Mouse (Mus musculus) neural tube, embryonic 14.5 days (tissue): ENCODE measurements around the gene Sms. TPM values are rescaled to one million over a fixed set of nuclear protein-coding genes. Genes with fewer than 3 reads are reported as not detected.

Experiments used
- ATAC-seq: fragments of 200-750 bp; cut with Nextera tagmentation; 2 replicates; pipeline ENCODE4 v1.8.0; 2017; ENCODE audit warnings: low read depth, mild to moderate bottlenecking, moderate TSS enrichment, moderate library complexity
- H3K27ac ChIP-seq: fragments of 300-500 bp; sonication (generic); 2 replicates; pipeline ENCODE4 v1.5.1; 2014; ENCODE audit warnings: low read depth, mild to moderate bottlenecking, control low read depth, low read length, moderate library complexity, mixed read lengths
- H3K27me3 ChIP-seq: fragments of 300-500 bp; sonication (generic); 2 replicates; pipeline ENCODE4 v1.6.1; 2014; ENCODE audit warnings: low read length; ENCODE audit not compliant: control insufficient read depth, insufficient read depth
- H3K36me3 ChIP-seq: fragments of 300-500 bp; sonication (generic); 2 replicates; pipeline ENCODE4 v1.6.1; 2014; ENCODE audit warnings: low read length, mixed read lengths; ENCODE audit not compliant: control insufficient read depth, insufficient read depth
- H3K4me1 ChIP-seq: fragments of 300-500 bp; sonication (generic); 2 replicates; pipeline ENCODE4 v1.6.1; 2014; ENCODE audit warnings: low read length; ENCODE audit not compliant: control insufficient read depth, insufficient read depth
- H3K4me2 ChIP-seq: fragments of 300-500 bp; sonication (generic); 2 replicates; pipeline ENCODE4 v1.6.1; 2014; ENCODE audit warnings: mild to moderate bottlenecking, low read depth, low read length, control low read depth
- H3K4me3 ChIP-seq: fragments of 300-500 bp; sonication (generic); 2 replicates; pipeline ENCODE4 v1.5.1; 2014; ENCODE audit warnings: low read depth, low read length, control low read depth, mixed read lengths
- H3K9ac ChIP-seq: fragments of 300-500 bp; sonication (generic); replicated peaks from 2 replicates; pipeline ENCODE4 v1.6.1; 2014; ENCODE audit warnings: low read depth, mild to moderate bottlenecking, control low read depth, low read length, mixed read lengths
- H3K9me3 ChIP-seq: fragments of 300-500 bp; sonication (generic); 2 replicates; pipeline ENCODE4 v1.6.1; 2016; ENCODE audit warnings: low read length; ENCODE audit not compliant: control insufficient read depth
- WGBS: fragments of 180-500 bp; shearing (Covaris S2); extraction: QIAGEN DNeasy Blood & Tissue Kit; methylation state at CpG from one replicate; pipeline ENCODE4 v1.1.7; 2014; 5-methylcytosine and 5-hydroxymethylcytosine counted together
- polyA plus RNA-seq: library from polyadenylated mRNA; unstranded; fragments of >200 nt; fragmentation: Nextera tagmentation; extraction: Ambion mirVana; gene quantifications from 2 replicates; pipeline ENCODE4 v1.2.1, GENCODE M21; 2014

The Sms gene
- polyA plus RNA-seq: 134 and 156 TPM in 2 replicates

DNA sequence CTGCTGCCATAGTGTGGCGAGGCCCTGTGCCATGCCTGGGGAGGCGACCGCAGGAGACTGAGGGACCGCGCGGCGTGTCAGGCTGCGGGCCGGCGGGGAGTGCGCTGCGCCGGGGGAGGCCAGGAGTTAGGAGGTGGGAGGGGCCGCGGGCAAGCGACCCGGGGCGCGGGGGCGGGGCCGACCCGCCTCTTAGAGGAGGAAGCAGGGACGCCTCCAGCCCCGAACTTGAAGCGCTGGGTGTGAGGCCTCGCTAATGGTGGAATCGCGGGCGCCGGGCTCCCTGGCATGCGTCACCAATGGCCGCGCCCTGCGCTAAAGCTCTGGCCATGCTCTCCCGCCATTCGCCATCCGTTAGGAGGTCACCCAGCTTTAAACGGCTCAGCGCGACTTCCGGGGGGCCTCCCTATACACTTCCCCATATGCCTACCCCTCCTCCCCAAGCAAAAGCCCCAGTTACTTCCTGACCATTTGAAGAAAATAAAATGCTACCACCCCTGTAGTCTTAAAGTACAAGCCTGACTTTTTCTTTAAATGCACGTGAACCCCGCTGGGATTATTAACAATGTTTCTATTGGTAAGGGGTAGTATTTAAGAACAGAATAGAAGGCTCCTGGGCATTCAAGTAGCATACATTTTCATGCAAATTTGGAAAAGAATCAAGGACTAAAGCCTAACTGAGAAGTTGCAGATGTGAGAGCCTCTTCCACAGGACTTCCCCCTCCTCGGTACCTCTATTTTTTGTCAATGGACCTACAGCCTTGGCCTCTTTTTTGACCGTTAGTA lies at the start of gene Sms:
TSS of gene Sms (minus strand) at position 344 of the 783 bp plus-strand sequence.
- Histone ChIP-seq H3K27me3 (no peaks in the 10 kb centered on the region), H3K4me2 (peak within 1 kb of the TSS; percentile 48)

DNA sequence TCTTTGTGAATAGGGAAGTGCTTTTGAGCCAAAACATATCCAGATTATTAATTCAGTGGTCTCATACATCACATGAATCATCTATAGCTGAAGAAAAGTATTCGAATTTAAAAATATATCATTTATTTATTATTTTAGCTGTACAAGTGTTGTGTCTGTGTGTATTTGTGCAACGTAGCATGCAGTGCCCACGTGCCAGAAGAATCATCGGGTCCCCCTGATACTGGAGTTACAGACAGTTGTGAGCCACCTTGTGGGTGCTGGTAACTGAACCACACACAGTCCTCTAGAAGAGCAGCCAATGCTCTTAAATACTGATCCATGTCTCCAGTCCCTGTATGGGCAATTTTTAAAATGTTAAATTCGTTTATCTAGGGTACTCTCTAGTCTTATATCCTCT lies 14.3 kb upstream of the Sms start:
- ATAC-seq: no peak
- H3K27ac ChIP-seq: no peak overlapping the region
- H3K9ac ChIP-seq: no peak overlapping the region
- H3K27me3 ChIP-seq: no peaks in the 10 kb centered on the region
- 73% methylated on average over 5 of the region's 5 CpGs for WGBS
- no peak overlapping the region for H3K4me2 ChIP-seq
- H3K36me3 ChIP-seq: no peaks in the 10 kb centered on the region
- H3K4me1 ChIP-seq: no peaks in the 10 kb centered on the region
- H3K9me3 ChIP-seq: no peaks in the 10 kb centered on the region
- H3K4me3 ChIP-seq: no peak overlapping the region

More for the DNA sequence above, at the start of gene Sms:
- Histone ChIP-seq H3K9me3 (no peaks in the 10 kb centered on the region), H3K4me3 (peak within 1 kb of the TSS; percentile 53), H3K4me1 (0 out of 2 replicates have a peak, but pooled peaks cover 4% of the 10 kb centered on the region), H3K9ac (peak within 1 kb of the TSS; percentile 86), H3K36me3 (no peaks in the 10 kb centered on the region), H3K27ac (peak within 1 kb of the TSS; percentile 87)
- ATAC-seq: peak; percentile 90
- 16% methylated on average over 32 of the region's 45 CpGs for WGBS

DNA sequence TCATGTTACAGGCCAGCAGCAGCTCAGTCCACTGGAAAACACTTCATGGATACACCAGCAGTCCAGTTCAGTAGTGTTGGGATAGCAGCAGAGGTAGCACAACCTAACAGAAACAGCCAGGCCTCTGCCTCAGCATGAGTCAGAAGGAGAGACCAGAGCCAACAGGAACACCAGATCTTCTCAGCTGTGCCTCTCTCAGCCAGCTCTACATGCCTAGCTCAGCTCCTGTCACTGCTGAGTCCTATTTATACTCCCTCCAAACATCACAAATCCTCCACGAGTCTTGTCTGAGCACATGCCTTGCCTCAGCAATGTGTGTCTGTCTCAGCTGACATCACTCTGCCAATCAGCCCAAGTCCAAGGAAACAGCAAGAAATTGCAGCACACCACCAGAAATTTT lies 12.4 kb upstream of the Sms start:
- Histone ChIP-seq H3K4me3 (no peak overlapping the region), H3K9me3 (no peaks in the 10 kb centered on the region)
- 90% methylated on average over 1 of the region's 1 CpGs for WGBS

DNA sequence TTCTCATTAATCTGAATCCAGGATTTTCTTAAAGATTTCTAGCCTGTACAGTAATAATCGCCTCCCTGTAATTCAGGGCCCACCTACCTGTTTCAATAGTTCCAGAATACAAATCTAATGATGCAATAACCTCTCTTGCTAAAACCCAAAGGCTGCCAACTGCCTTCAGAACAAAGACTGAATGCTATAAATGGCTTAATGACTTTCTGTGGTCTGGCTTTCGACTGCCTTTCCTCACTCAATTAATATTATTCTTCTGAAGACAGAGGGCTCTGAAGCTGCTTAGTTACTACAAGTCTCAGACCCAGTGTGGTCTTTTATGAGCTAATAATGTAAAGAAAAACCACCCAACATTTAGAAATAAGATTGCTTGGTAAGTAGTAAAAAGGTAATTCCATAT lies 9.8 kb upstream of the Sms start:
- WGBS: 45% methylated on average over 2 of the region's 2 CpGs
- Histone ChIP-seq H3K36me3 (no peaks in the 10 kb centered on the region), H3K4me2 (no peak overlapping the region), H3K9ac (no peak overlapping the region), H3K4me1 (no peaks in the 10 kb centered on the region), H3K4me3 (no peak overlapping the region), H3K27ac (no peak overlapping the region), H3K27me3 (no peaks in the 10 kb centered on the region), H3K9me3 (no peaks in the 10 kb centered on the region)
- no peak for ATAC-seq

More for the DNA sequence above, 12.4 kb upstream of the Sms start:
- Histone ChIP-seq H3K36me3 (no peaks in the 10 kb centered on the region), H3K9ac (no peak overlapping the region), H3K27ac (no peak overlapping the region), H3K4me1 (no peaks in the 10 kb centered on the region), H3K27me3 (no peaks in the 10 kb centered on the region), H3K4me2 (no peak overlapping the region)
- ATAC-seq: no peak

DNA sequence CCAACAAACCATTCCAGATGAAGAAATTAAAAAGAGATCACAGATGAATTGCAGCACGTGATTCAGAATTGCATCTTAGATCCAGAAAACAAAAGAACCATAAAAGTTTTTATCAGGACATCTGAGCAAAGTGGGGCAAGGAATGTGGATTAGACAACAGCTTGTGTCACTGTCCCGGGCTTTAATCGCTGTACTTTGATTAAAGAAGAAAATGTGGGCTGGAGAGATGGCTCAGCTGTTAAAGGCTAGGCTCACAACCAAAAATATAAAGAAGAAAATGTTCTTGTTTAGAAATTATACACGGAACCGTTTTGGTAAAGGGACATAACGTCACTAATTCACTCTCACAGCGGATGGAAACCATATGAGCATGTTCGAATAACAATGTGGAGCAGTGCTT lies 7.9 kb upstream of the Sms start:
- no peaks in the 10 kb centered on the region for H3K9me3 ChIP-seq

DNA sequence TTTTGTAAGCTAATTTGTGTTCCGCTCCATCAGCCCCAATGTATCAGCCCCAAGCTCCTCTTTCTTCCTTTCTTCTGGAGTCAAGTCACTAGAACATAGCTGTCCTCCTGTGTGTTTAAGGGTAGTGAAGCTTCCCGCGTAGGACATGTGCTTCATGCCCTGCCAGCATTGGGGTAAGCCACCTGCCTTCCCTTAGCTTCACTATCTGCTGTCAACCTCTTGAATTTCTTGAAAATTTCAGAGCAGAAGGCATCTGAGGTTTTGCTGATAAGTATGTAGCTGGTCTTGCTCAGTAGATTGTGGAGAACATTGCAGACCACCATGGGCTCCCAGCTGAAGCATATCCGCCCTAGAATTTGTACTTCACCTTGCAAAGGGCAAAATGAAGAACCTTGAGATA lies 1.1 kb upstream of the Sms start:
- Histone ChIP-seq H3K9ac (no peak overlapping the region), H3K27me3 (no peaks in the 10 kb centered on the region), H3K9me3 (no peaks in the 10 kb centered on the region), H3K4me1 (0 out of 2 replicates have a peak, but pooled peaks cover 4% of the 10 kb centered on the region), H3K4me2 (no peak overlapping the region), H3K36me3 (no peaks in the 10 kb centered on the region), H3K27ac (no peak overlapping the region), H3K4me3 (no peak overlapping the region)
- 90% methylated on average over 4 of the region's 4 CpGs for WGBS
- no peak for ATAC-seq

More for the DNA sequence above, 7.9 kb upstream of the Sms start:
- H3K27ac ChIP-seq: no peak overlapping the region
- no peak overlapping the region for H3K9ac ChIP-seq
- no peak overlapping the region for H3K4me3 ChIP-seq
- WGBS: 82% methylated on average over 8 of the region's 8 CpGs
- H3K4me1 ChIP-seq: no peaks in the 10 kb centered on the region
- no peaks in the 10 kb centered on the region for H3K27me3 ChIP-seq
- H3K4me2 ChIP-seq: no peak overlapping the region
- ATAC-seq: no peak
- H3K36me3 ChIP-seq: no peaks in the 10 kb centered on the region

DNA sequence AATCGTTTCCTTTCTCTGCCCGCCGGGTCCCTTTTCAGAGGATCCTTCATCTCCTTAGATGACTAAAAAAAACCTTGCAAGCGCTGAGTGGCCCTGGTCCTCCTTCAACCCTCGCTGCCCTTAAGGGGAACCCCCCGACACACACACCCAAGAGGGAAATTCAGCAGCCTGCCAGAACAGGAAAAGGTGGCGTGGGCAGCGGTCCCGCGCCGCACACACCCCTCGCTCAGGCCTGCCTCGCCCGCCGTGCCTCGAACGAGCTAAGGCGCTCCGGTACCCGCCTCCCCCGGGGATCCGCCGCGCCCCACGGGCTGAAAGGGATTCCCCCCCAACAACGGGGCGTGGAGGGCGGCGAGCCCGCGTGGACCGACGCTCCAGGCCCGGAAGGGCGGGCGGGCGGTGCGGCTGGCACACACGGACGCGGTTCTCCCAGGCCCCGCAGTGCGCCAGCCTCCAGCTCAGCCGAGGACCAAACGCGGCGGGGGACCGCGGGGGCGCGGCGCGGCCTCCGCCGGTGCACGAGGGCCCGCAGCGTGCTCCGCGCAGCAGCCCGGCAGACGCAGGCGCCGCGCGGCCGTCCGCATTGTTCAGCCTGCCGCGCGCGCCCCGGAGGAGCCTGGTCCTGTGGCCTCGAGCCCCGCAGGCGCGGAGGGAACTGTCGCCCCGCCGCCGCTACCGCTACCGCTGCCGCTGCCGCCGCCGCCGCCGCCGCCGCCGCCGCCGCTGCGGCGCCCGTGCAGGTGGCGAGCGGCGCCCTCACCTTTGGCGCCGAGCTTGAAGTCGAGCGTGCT lies 747 bp downstream of the Sms start:
- peak overlapping the region; percentile 48 for H3K4me2 ChIP-seq
- 12% methylated on average over 53 of the region's 104 CpGs for WGBS
- H3K36me3 ChIP-seq: no peaks in the 10 kb centered on the region
- no peaks in the 10 kb centered on the region for H3K27me3 ChIP-seq
- H3K9me3 ChIP-seq: no peaks in the 10 kb centered on the region
- H3K4me3 ChIP-seq: peak overlapping the region; percentile 53
- H3K9ac ChIP-seq: peak overlapping the region; percentile 86
- H3K4me1 ChIP-seq: 0 out of 2 replicates have a peak, but pooled peaks cover 4% of the 10 kb centered on the region
- peak overlapping the region; percentile 87 for H3K27ac ChIP-seq
- ATAC-seq: peak; percentile 80

DNA sequence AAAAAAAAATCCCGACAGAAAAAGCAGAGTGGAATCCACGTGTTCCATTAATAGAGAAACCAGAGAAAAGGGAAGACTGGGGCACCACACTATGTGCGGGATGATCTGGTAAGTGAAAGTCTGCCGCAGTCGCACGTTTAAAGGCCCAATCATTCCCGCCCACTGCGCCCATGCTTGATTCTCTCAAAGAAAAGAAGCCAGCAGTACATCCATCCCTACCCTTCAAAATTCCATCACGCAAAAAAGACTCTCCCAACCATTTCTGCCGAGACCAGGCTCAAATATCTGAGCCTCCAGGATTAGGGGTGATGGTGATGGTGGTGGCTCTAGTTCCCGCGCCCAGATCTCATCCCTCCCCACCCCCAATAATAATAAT lies 1.3 kb downstream of the Sms start:
- Histone ChIP-seq H3K36me3 (no peaks in the 10 kb centered on the region), H3K4me1 (0 out of 2 replicates have a peak, but pooled peaks cover 4% of the 10 kb centered on the region), H3K9me3 (no peaks in the 10 kb centered on the region), H3K27ac (peak overlapping the region; percentile 87), H3K27me3 (no peaks in the 10 kb centered on the region), H3K4me2 (peak overlapping the region; percentile 48), H3K4me3 (peak overlapping the region; percentile 53), H3K9ac (peak overlapping the region; percentile 86)
- ATAC-seq: no peak
- 13% methylated on average over 12 of the region's 12 CpGs for WGBS
